Comparison of ENCODE assay signal across 9 mouse cellular contexts in the genomic region with DNA sequence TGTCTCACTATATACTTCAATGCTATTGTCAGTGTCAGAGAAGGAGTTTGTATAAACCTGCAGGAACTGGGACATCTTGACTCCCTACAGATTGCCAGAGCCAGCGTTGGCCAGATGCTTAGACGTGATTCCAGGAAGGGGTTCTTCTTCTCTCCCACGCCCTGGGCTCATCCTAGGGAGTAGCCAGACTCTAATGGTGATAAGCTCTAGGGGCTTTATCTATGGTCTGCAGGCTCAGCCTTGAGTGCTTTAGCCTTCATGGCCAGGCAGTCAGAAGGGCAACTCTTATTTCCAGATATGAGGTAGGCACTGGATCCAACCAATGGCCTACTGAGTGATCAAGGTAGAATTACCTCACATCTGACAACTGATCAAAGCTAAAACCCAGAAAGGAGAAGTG. TPM values are rescaled to one million over a fixed set of nuclear protein-coding genes. Genes with fewer than 3 reads are reported as not detected.
DNase-seq lines count a peak whose midpoint lies in the region; ATAC-seq lines count a peak whose summit lies in the region.
"Had no signal": no experiment of that assay in that cellular context is flagged by ENCODE, and none has a peak within 500 bp of the region (broad histone marks: within the 10 kb centered on the region; RNA-seq: fewer than 3 reads in every experiment).

No protein-coding gene starts in this region.

- peak; percentile 0 for DNase-seq in embryo, embryonic 10.5 days (ENCODE audit: low spot score)
- DNase-seq in embryo, embryonic 9.5 days (ENCODE audit: extremely low spot score) = no peak
- peak; percentile 19 for DNase-seq in testis, postnatal 14 days (ENCODE audit: low spot score)
- DNase-seq in testis, postnatal 10 days (ENCODE audit: low spot score) = no peak
- no peak for DNase-seq in thymus, adult 18-20 months
- no peak for DNase-seq in frontal cortex, postnatal 10 days (ENCODE audit: low spot score in 2 of 2)
- no peak for DNase-seq in frontal cortex, postnatal 25 days (ENCODE audit: low spot score in 2 of 2)
- DNase-seq: cerebellum, postnatal 10 days had no signal

- peak; percentile 33; the same call in 1 of the 2 replicates for ATAC-seq in megakaryocyte, adult 5-6 weeks (ENCODE audit: poor library complexity, severe bottlenecking)

RNA-seq across cellular contexts. Expression of gene Alas2, which starts 2.5 kb away (rescaled TPM):
- total RNA-seq in megakaryocyte, adult 5-6 weeks (2015) = 0.89 and 1.9 TPM in 2 replicates
- total RNA-seq in megakaryocyte, adult 5-6 weeks (2017) = 0.48 and 5.0 TPM in 2 replicates

RNA-seq across cellular contexts. Expression of gene Pfkfb1, which starts 38.4 kb away (rescaled TPM):
- 2.7 and 3.8 TPM in 2 replicates for total RNA-seq in megakaryocyte, adult 5-6 weeks (2015)
- 0.57 and 3.5 TPM in 2 replicates for total RNA-seq in megakaryocyte, adult 5-6 weeks (2017)

RNA-seq across cellular contexts. Expression of gene Apex2, which starts 40.0 kb away (rescaled TPM):
- 8.6 and 11.2 TPM in 2 replicates for total RNA-seq in megakaryocyte, adult 5-6 weeks (2015)
- 4.0 and 7.6 TPM in 2 replicates for total RNA-seq in megakaryocyte, adult 5-6 weeks (2017)

Comparison
In these comparisons a context has a peak if more than half of its experiments do, and no peak if none do; other contexts are left out.
1. DNase-seq: peak in embryo, embryonic 10.5 days (single experiment) and testis, postnatal 14 days (single experiment); none in embryo, embryonic 9.5 days (single experiment), testis, postnatal 10 days (single experiment), thymus, adult 18-20 months (0 of 2), frontal cortex, postnatal 10 days (0 of 2) and frontal cortex, postnatal 25 days (0 of 2).